Mouse (Mus musculus) testis, postnatal 10 days (tissue): Measurements from ENCODE around the gene Selenow.
"Not testable (repeated sequence)": the region's sequence is repeated elsewhere in the genome, so short reads cannot be mapped to it uniquely, and the experiment has no call there.

Source experiments
- DNase-seq: peaks from one replicate; pipeline ENCODE4 v3.0.0; 2021; ENCODE audit warnings: low spot score

The Selenow gene

DNA sequence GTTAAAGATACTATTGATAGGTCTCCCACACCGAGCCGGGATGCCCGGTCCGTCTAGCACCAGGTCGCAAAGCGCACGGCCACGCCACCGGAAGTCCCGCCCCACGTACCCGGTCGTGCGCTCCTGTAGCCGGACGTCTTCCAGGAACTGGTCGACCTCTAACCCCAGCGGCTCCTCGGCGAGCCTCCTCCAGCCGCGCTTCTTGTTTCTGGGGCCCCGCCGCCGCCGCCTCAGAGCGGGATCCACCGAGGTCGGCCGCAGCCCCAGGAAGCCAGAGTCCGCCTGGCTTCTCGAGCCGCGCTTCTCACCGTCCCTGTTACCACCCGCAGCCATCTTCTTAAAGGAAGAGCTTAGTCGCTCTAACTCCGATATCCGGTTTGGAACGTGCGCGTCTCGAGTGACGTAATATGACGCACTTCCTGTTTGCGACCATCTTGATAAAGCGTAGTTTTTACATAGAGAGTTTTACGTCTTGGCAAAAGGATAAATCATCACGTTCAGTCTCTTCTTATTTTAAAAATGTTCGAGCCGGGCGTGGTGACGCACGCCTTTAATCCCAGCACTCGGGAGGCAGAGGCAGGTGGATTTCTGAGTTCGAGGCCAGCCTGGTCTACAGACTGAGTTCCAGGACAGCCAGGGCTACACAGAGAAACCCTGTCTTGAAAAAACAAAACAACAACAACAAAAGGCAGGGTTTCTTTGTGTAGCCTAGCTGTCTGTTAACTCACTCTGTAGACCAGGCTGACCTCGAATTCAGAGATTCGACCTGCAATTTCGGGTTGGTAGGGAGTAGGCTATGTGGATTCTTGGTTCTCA is 23.7 kb upstream of the Selenow start, which contains the start of gene Nop53:
Nop53 (minus strand) TSS at position 354 of the 816 bp plus-strand sequence.
- DNase-seq: peak; percentile 92

- DNase-seq: no peak
Measured at GRCm38 (mm10) chr7:15945211-15945610, 23.0 kb upstream of the Selenow start.

GRCm38 (mm10) chr7:15944311-15944710 is 22.1 kb upstream of the Selenow start:
- no peak for DNase-seq

GRCm38 (mm10) chr7:15938621-15939020 is 16.4 kb upstream of the Selenow start:
- no peak for DNase-seq

DNA sequence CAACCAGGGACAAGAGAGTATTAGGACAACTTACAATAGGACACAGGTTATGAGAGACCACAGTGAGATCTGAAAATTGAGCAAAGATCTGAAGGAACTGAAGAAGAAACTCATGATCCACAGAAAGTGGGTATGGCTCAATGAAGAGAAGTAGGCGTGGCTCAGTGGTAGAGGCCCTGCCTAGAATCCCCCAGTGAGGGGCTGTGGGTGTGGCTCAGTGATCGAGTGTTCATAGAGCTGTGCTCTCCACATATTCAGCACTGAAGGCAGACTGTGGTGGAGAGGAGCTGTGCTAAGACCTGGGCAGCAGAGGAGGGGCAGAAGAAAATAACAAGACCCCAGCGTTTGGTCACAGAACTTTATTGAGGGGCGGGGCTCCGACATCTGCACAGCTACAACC is 15.3 kb upstream of the Selenow start:
- DNase-seq: no peak

GRCm38 (mm10) chr7:15933437-15934359 is 11.5 kb upstream of the Selenow start:
- DNase-seq: no peak

DNA sequence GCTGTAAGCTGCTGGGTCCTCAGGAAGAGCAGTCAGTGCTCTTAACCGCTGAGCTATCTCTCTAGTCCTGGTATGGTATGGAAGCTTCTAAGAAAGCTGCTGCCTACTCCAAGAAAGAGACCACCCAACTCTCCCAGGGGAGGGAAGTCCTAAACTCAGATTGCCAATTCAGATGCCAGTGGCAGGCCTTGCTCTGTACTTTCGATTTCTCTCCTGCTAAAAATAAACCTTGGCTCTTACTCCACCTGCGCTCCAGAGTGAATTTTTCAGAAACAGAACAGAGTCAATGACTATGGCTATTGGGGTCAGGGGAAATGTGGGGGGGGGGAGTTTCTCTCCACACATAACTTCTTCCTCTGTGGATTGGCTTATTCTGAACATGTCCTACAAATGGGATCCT is 9.4 kb upstream of the Selenow start:
- no peak for DNase-seq

DNA sequence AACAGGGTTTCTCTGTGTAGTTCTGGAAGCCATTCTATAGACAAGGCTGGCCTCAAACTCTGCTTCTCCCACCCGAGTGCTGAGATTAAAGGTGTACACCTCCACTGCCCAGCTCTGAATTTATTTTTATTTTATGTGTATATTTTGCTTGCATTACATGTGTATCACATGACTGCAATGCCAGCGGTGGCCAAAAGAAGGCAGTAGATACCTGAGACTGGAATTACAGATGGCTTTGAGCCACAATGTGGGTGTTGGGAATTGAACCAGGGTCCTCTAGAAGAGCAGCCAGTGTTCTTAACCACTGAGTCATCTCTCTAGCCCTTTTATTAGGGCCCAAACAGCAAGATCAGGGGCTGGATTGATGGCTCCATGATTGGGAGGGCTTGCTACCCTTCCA is 8.3 kb upstream of the Selenow start:
- no peak for DNase-seq

- peak; percentile 82 for DNase-seq
Measured at GRCm38 (mm10) chr7:15929910-15930309, 7.7 kb upstream of the Selenow start.

DNA sequence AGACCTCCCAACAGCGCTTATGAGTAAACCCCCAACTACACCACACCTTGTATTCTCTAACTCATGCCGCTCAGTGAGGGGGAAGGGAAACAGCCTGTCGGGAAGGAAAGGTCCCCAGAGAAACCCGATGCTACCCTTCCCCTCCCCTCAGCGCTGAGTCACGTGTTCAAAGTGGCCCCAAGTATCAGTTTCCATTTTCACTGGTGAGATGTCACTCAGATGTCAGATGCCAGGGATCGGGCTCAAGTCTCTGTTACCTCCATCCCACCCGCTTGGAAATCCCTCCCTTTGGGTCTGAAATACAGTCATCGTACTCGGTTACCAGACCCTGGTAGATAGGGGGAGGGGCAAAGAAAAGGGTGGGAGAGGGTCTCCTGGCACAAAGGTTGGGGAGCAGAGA is 406 bp downstream of the Selenow start:
- no peak for DNase-seq

- no peak for DNase-seq
Measured at GRCm38 (mm10) chr7:15920645-15921190, 1.5 kb downstream of the Selenow start.

GRCm38 (mm10) chr7:15919947-15920346 is 2.3 kb downstream of the Selenow start:
- no peak for DNase-seq

GRCm38 (mm10) chr7:15918371-15918770 is 3.8 kb downstream of the Selenow start:
- DNase-seq: no peak

DNA sequence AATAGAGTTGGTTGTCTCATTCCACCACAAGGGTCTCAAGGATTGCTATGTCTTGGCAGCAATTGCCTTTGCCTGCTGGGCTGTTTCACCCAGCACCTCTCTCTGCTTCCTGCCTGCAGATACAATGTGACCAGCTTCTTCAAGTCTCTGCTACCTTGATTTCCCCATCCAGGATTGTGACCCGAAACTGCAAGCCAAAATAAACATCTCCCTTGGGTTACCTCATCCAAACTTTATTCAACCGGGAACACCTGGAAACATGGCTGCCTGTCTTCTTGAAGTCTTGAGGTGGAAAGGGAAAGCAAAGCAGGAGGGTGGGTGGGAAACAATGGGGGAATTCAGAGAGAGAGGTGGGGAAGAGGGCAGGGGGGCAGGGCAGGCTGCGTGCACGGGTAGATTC is 5.2 kb downstream of the Selenow start:
- DNase-seq: no peak

- no peak for DNase-seq
Measured at GRCm38 (mm10) chr7:15916134-15916723, 6.0 kb downstream of the Selenow start.

GRCm38 (mm10) chr7:15915695-15916094 is 6.5 kb downstream of the Selenow start:
- not testable (repeated sequence) for DNase-seq

DNA sequence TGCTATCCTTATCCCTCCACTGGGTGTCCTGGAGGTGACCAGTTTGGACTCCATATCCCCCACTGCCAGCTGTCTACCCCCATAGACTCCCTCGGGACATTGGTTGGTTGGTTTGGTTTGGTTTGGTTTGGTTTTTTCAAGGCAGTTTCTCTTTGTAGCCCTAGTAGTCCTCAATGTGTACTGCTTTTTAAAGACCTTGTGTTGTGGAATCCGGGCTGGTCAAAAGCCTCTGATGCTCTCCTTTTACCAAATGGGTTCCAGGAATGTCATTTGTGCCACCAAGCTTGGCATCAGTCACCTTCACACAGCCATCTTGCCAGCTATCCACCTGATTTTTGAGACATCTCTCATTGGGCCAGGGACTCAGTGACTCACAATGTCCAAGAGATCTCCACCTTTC is 7.5 kb downstream of the Selenow start:
- no peak for DNase-seq

- peak; percentile 64 for DNase-seq
Measured at GRCm38 (mm10) chr7:15914252-15914651, 8.0 kb downstream of the Selenow start.

DNA sequence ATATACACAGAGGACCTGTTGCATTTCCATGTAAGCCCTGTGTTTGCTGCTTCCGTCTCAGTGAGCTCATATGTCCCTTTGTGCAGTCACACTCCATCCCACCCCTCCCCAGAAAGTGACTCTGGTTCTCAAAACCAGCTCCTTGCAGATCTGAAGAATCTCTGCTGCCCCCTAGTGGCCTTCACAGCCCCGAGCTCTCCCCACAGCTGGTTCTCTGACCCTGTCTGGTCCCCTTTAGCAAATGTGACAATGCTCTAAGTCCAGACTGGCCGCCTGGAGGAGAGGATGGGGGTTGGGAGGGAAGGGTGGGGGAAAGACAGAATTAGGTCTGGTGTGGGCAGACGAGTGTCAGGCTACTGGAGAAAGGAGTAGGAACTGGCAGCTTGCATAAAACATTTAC is 10.0 kb downstream of the Selenow start:
- peak; percentile 85 for DNase-seq

DNA sequence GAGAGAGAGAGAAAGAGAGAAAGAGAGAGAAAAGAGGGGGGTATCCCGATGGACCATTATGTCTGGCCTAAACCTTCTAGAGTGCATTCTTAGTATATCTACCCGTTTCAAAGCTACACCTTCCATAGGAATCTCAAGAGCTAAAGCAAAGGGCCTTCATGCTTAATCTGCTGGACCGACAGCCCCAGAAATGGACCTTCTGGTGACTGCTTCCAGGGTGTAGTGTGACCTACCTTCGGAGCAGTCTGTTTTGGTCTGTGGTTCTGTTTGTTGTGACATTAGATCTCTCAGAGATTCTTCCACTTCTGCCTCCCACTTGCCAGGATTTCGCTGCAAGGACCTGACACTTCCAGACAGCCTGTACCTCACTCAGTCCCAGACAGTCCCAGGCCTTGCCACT is 11.7 kb downstream of the Selenow start:
- no peak for DNase-seq

GRCm38 (mm10) chr7:15907971-15908590 is 14.1 kb downstream of the Selenow start:
- DNase-seq: no peak

GRCm38 (mm10) chr7:15906602-15907001 is 15.6 kb downstream of the Selenow start:
- DNase-seq: no peak
